ENCODE assay signal across 8 mouse cellular contexts in genomic region chr9:87144106-87144505, GRCm38 (mm10). TPM values are rescaled to one million over a fixed set of nuclear protein-coding genes. Genes with fewer than 3 reads are reported as not detected.
A peak's percentile ranks its signal among the peaks of the same experiment; 100 is the strongest.
DNase-seq lines count a peak whose midpoint lies in the region; ATAC-seq and TF ChIP-seq lines count a peak whose summit lies in the region.

Gene Mrap2 (plus strand): TSS chr9:87144306.

- TF ChIP-seq CTCF in lung, embryonic 14.5 days (IDR thresholded peaks at IDR 0.05; ENCODE audit: low read depth), result peak; percentile 56

- peaks cover 34% of the 10 kb centered on the region for H3K27me3 ChIP-seq in forebrain, embryonic 13.5 days
- peaks cover 21% of the 10 kb centered on the region for H3K27me3 ChIP-seq in hindbrain, embryonic 11.5 days (ENCODE audit: control insufficient read depth, insufficient read depth, low read length)
- H3K27me3 ChIP-seq in lung, embryonic 14.5 days (ENCODE audit: insufficient read depth, low read length), result peaks cover 23% of the 10 kb centered on the region

- H3K9ac ChIP-seq in ES-E14 (ENCODE audit: insufficient read depth, low read depth, low read length, poor library complexity, severe bottlenecking), result no peak within 1 kb of the TSS
- peak within 1 kb of the TSS; percentile 43 for H3K9ac ChIP-seq in forebrain, embryonic 13.5 days
- H3K9ac ChIP-seq in hindbrain, embryonic 11.5 days (ENCODE audit: low read depth, low read length), result peak within 1 kb of the TSS; percentile 4; the same call in 1 of the 2 replicates
- no peak within 1 kb of the TSS for H3K9ac ChIP-seq in lung, embryonic 14.5 days

- H3K4me1 ChIP-seq in ES-E14 (ENCODE audit: control insufficient read depth in 2 of 2, insufficient read depth in 2 of 2, low read length in 2 of 2, poor library complexity in 1 of 2), result peaks cover 2 to 8% of the 10 kb centered on the region in 2 experiments; a peak in 3 of 4 replicates
- peaks cover 12% of the 10 kb centered on the region for H3K4me1 ChIP-seq in forebrain, embryonic 13.5 days
- H3K4me1 ChIP-seq in hindbrain, embryonic 11.5 days (replicated peaks; ENCODE audit: control insufficient read depth, insufficient read depth, low read length), result no peaks in the 10 kb centered on the region
- peaks cover 3% of the 10 kb centered on the region; the same call in 1 of the 2 replicates for H3K4me1 ChIP-seq in lung, embryonic 14.5 days (ENCODE audit: insufficient read depth)

- H3K27ac ChIP-seq in ES-E14 (ENCODE audit: insufficient read depth, low read depth, low read length, poor library complexity, severe bottlenecking), result no peak within 1 kb of the TSS
- no peak within 1 kb of the TSS for H3K27ac ChIP-seq in forebrain, embryonic 13.5 days
- H3K27ac ChIP-seq in hindbrain, embryonic 11.5 days (ENCODE audit: low read depth, low read length), result no peak within 1 kb of the TSS
- H3K27ac ChIP-seq in lung, embryonic 14.5 days (ENCODE audit: low read depth), result no peak within 1 kb of the TSS

- in situ Hi-C loops in ES-E14 (cut with MboI; ENCODE audit: low sequenced_read_pairs in 2 of 2, unreplicated experiment in 2 of 2), result no loop called here

- H3K4me3 ChIP-seq in ES-E14 (ENCODE audit: insufficient read depth in 1 of 2, low read depth in 1 of 2, low read length in 2 of 2, poor library complexity in 1 of 2, severe bottlenecking in 1 of 2), result peak within 1 kb of the TSS; percentile 43 to 60
- H3K4me3 ChIP-seq in forebrain, embryonic 13.5 days, result peak within 1 kb of the TSS; percentile 40
- peak within 1 kb of the TSS; percentile 34 for H3K4me3 ChIP-seq in hindbrain, embryonic 11.5 days (ENCODE audit: low read depth, low read length)
- peak within 1 kb of the TSS; percentile 34 for H3K4me3 ChIP-seq in lung, embryonic 14.5 days (ENCODE audit: low read depth, low read length)

- H3K9me3 ChIP-seq in ES-E14 (ENCODE audit: control insufficient read depth, insufficient read depth, low read depth, low read length), result no peaks in the 10 kb centered on the region
- H3K9me3 ChIP-seq in forebrain, embryonic 13.5 days (replicated peaks), result no peaks in the 10 kb centered on the region
- no peaks in the 10 kb centered on the region for H3K9me3 ChIP-seq in hindbrain, embryonic 11.5 days (ENCODE audit: control insufficient read depth, low read length)
- H3K9me3 ChIP-seq in lung, embryonic 14.5 days (ENCODE audit: low read depth, low read length), result no peaks in the 10 kb centered on the region

- peak within 1 kb of the TSS; percentile 71 for H3K4me2 ChIP-seq in forebrain, embryonic 13.5 days
- peak within 1 kb of the TSS; percentile 69 for H3K4me2 ChIP-seq in hindbrain, embryonic 11.5 days (replicated peaks; ENCODE audit: low read depth, low read length)
- peak within 1 kb of the TSS; percentile 62 for H3K4me2 ChIP-seq in lung, embryonic 14.5 days

- under 1% methylated on average over 29 of the region's 29 CpGs for WGBS in forebrain, embryonic 13.5 days
- WGBS in hindbrain, embryonic 11.5 days, result 2% methylated on average over 29 of the region's 29 CpGs
- whole genome bisulfite sequencing in lung, embryonic 14.5 days, result 1% methylated on average over 29 of the region's 29 CpGs

- peak; percentile 40 for DNase-seq in ES-E14 (ENCODE audit: low read depth, low spot score)
- DNase-seq in hindbrain, embryonic 11.5 days (ENCODE audit: low spot score), result peak; percentile 79
- peak; percentile 20 for DNase-seq in layer of hippocampus, adult 9-10 months (ENCODE audit: low spot score)
- peak; percentile 78 for DNase-seq in lung, embryonic 14.5 days
- DNase-seq in retina, embryonic 14.5 days (ENCODE audit: low spot score), result peak; percentile 75
- DNase-seq in spleen, postnatal 14 days (ENCODE audit: low spot score in 2 of 2), result no peak

- no peaks in the 10 kb centered on the region for H3K36me3 ChIP-seq in ES-E14 (ENCODE audit: control insufficient read depth, insufficient read depth, low read length, poor library complexity, severe bottlenecking)
- H3K36me3 ChIP-seq in forebrain, embryonic 13.5 days (ENCODE audit: poor library complexity, severe bottlenecking), result no peaks in the 10 kb centered on the region
- H3K36me3 ChIP-seq in hindbrain, embryonic 11.5 days (ENCODE audit: control insufficient read depth, insufficient read depth, low read length), result no peaks in the 10 kb centered on the region
- H3K36me3 ChIP-seq in lung, embryonic 14.5 days (ENCODE audit: insufficient read depth), result no peaks in the 10 kb centered on the region

- ATAC-seq in cerebellum, adult (ENCODE audit: insufficient number of reproducible peaks, low FRiP score, low TSS enrichment), result peak; percentile 93
- peak; percentile 96 for ATAC-seq in forebrain, embryonic 13.5 days
- ATAC-seq in hindbrain, embryonic 11.5 days (ENCODE audit: low FRiP score), result peak; percentile 92
- ATAC-seq in lung, embryonic 14.5 days (ENCODE audit: insufficient read depth), result peak; percentile 86

TF ChIP-seq in ES-E14, 5 proteins besides CTCF, POLR2A, EP300 and RAD21:
- no peak for TF ChIP-seq ZC3H11A (IDR thresholded peaks at IDR 0.05; ENCODE audit: borderline replicate concordance, low read depth, low read length)
- 0 out of 2 replicates have a peak, but pooled peaks have one; percentile 25 for TF ChIP-seq HCFC1 (IDR thresholded peaks at IDR 0.05; ENCODE audit: borderline replicate concordance, insufficient read depth, low read length)

RNA-seq across cellular contexts. Expression of gene Mrap2, which starts in this region (rescaled TPM):
- not detected in 2 replicates for total RNA-seq in ES-E14 (2012; rRNA removed)
- 0.35 and 0.41 TPM in 2 replicates for polyA plus RNA-seq in forebrain, embryonic 13.5 days (2015; fragmentation: Nextera tagmentation; extraction: Ambion mirVana)
- 0.15 and 0.22 TPM in 2 replicates for polyA plus RNA-seq in hindbrain, embryonic 11.5 days (2014; fragmentation: Nextera tagmentation; extraction: Ambion mirVana)
- polyA plus RNA-seq in lung, embryonic 14.5 days (2014; fragmentation: Nextera tagmentation; extraction: Ambion mirVana), result 0.09 TPM in 1 of 2 replicates, not detected in the other

Comparison
In these comparisons a context has a peak if more than half of its experiments do, and no peak if none do; other contexts are left out.
1. Peak in DNase-seq and H3K4me3 ChIP-seq in ES-E14; RNA of the gene not detected or under 1 TPM.
2. Peak in ATAC-seq, H3K4me3 ChIP-seq, H3K9ac ChIP-seq and H3K4me2 ChIP-seq in forebrain, embryonic 13.5 days; RNA of the gene not detected or under 1 TPM.
3. Peak in DNase-seq, ATAC-seq, H3K4me3 ChIP-seq, H3K9ac ChIP-seq and H3K4me2 ChIP-seq in hindbrain, embryonic 11.5 days; RNA of the gene not detected or under 1 TPM.
4. Peak in DNase-seq, ATAC-seq, H3K4me3 ChIP-seq and H3K4me2 ChIP-seq in lung, embryonic 14.5 days; RNA of the gene not detected or under 1 TPM.
5. DNase-seq: peak in layer of hippocampus, adult 9-10 months (single experiment) and retina, embryonic 14.5 days (single experiment); none in spleen, postnatal 14 days (0 of 2).
6. Peak in every context shown above with its lines, with median percentiles within 50 percentile points of each other: H3K4me3 ChIP-seq, ATAC-seq and H3K4me2 ChIP-seq.